Mouse (Mus musculus) heart, embryonic 10.5 days (tissue): ENCODE measurements around the gene Phip. TPM values are rescaled to one million over a fixed set of nuclear protein-coding genes. Genes with fewer than 3 reads are reported as not detected.

Experiments
- DNase-seq: peaks from one replicate; pipeline ENCODE4 v3.0.0-alpha.2; 2017; ENCODE audit warnings: low spot score
- H3K27ac ChIP-seq: fragments of 300-500 bp; sonication (generic); 2 replicates; pipeline ENCODE4 v1.5.1; 2016; ENCODE audit warnings: mild to moderate bottlenecking
- H3K27me3 ChIP-seq: fragments of 300-500 bp; sonication (generic); 2 replicates; pipeline ENCODE4 v1.6.1; 2016; ENCODE audit warnings: mild to moderate bottlenecking; ENCODE audit not compliant: poor library complexity, insufficient read depth, severe bottlenecking
- H3K36me3 ChIP-seq: fragments of 300-500 bp; sonication (generic); 2 replicates; pipeline ENCODE4 v1.6.1; 2016; ENCODE audit warnings: mild to moderate bottlenecking, moderate library complexity
- H3K4me1 ChIP-seq: fragments of 300-500 bp; sonication (generic); 2 replicates; pipeline ENCODE4 v1.6.1; 2016; ENCODE audit warnings: mild to moderate bottlenecking
- H3K4me3 ChIP-seq: fragments of 300-500 bp; sonication (generic); 2 replicates; pipeline ENCODE4 v1.5.1; 2016; ENCODE audit warnings: mild to moderate bottlenecking, moderate library complexity
- H3K9me3 ChIP-seq: fragments of 300-500 bp; sonication (generic); 2 replicates; pipeline ENCODE4 v1.6.1; 2016; ENCODE audit warnings: mild to moderate bottlenecking, moderate library complexity
- WGBS: fragments of 180-500 bp; shearing (Covaris S2); methylation state at CpG from one replicate; pipeline ENCODE4 v1.1.7; 2016; 5-methylcytosine and 5-hydroxymethylcytosine counted together
- polyA plus RNA-seq: library from polyadenylated mRNA; unstranded; fragments of >200 nt; fragmentation: Nextera tagmentation; extraction: Ambion mirVana; gene quantifications from 2 replicates; pipeline ENCODE4 v1.2.1, GENCODE M21; 2016

The Phip gene
- 60.0 and 70.3 TPM in 2 replicates for polyA plus RNA-seq

DNA sequence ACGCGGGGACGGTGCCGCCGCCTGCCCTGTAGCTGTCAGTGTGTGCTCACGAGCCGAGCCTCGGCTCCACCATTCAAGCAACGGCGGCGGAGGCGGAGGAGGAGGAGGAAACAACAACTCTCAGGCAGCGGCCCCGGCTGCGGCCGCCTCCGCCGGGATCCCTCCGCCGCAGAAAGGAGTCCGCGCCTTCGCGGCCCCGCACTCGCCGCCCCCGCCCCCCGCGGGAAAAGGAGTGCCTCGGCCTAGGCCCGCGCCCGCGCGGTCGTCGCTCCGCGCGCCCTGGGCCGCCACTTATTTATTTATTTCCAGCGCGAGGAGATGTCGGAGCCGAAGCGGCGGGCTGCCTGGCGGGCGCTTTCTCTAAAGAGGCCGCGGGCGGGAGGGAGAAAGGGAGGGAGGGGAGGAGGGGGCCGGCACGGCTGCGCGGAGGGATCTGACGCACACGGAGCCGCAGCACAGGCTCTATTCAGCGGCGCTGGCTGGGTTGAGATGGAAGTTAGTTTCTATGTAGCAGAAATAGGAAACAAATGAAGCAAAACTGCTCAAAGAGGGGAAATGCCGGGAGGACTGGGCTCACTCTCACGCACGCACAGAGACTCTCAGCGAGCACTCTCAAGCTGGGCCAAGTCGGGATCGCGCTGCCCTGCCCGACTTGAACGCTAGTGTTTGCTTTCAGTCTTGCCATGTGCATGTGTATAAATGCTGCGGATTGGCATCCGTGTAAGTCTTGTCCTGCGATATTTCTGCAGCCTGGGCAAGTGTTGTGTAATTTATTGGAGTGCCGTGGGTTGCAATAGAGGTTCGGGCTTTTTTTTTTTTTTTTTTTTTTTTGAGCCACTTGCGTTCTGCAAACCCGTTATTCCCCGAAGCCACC is at the start of gene Phip:
Gene Phip (minus strand): TSS at position 175 of the 874 bp plus-strand sequence.
- DNase-seq = peak; percentile 93
- Histone ChIP-seq H3K4me1 (no peaks in the 10 kb centered on the region), H3K9me3 (no peaks in the 10 kb centered on the region), H3K27ac (peak within 1 kb of the TSS; percentile 100), H3K36me3 (no peaks in the 10 kb centered on the region), H3K27me3 (no peaks in the 10 kb centered on the region), H3K4me3 (peak within 1 kb of the TSS; percentile 86)
- under 1% methylated on average over 77 of the region's 79 CpGs for WGBS

DNA sequence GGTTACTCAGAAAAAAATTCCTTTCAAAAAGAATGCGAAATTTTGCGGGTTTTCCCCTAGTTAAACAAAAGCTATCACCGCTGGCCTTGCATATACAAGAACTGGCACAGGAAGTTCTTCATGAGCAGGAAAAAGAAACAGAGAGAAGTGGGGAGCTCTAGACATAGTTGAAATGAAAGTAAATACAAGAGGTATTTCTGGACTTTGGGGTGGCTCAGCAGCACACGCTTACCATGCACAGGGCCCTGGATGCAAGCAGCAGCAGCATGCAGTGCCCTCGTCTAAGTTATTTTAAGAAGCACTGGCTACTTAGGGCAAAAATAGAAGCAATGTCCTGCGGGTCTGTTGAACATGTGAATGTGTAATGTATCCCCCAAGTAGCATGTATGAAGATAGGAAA is 48.4 kb upstream of the Phip start:
- H3K4me3 ChIP-seq = no peak overlapping the region
- 55% methylated on average over 6 of the region's 6 CpGs for WGBS
- no peaks in the 10 kb centered on the region for H3K27me3 ChIP-seq
- no peaks in the 10 kb centered on the region for H3K36me3 ChIP-seq
- H3K4me1 ChIP-seq = no peaks in the 10 kb centered on the region
- no peaks in the 10 kb centered on the region for H3K9me3 ChIP-seq
- DNase-seq = no peak
- H3K27ac ChIP-seq = peak overlapping the region; percentile 80

GRCm38 (mm10) chr9:83014516-83014915 is 39.2 kb upstream of the Phip start:
- no peak for DNase-seq
- no peaks in the 10 kb centered on the region for H3K4me1 ChIP-seq
- no peaks in the 10 kb centered on the region for H3K36me3 ChIP-seq
- 84% methylated on average over 4 of the region's 4 CpGs for WGBS
- H3K27me3 ChIP-seq = no peaks in the 10 kb centered on the region
- no peak overlapping the region for H3K4me3 ChIP-seq
- H3K9me3 ChIP-seq = no peaks in the 10 kb centered on the region
- H3K27ac ChIP-seq = no peak overlapping the region

GRCm38 (mm10) chr9:83008306-83008705 is 33.0 kb upstream of the Phip start:
- DNase-seq = no peak
- Histone ChIP-seq H3K4me1 (no peaks in the 10 kb centered on the region), H3K36me3 (no peaks in the 10 kb centered on the region), H3K27ac (no peak overlapping the region), H3K4me3 (no peak overlapping the region), H3K9me3 (no peaks in the 10 kb centered on the region), H3K27me3 (no peaks in the 10 kb centered on the region)
- WGBS = 57% methylated on average over 1 of the region's 1 CpGs

- no peak for DNase-seq
- H3K9me3 ChIP-seq = no peaks in the 10 kb centered on the region
- WGBS = 83% methylated on average over 4 of the region's 4 CpGs
- H3K36me3 ChIP-seq = no peaks in the 10 kb centered on the region
- no peak overlapping the region for H3K4me3 ChIP-seq
- H3K27ac ChIP-seq = no peak overlapping the region
- H3K4me1 ChIP-seq = no peaks in the 10 kb centered on the region; the same call in 1 of the 2 replicates
- H3K27me3 ChIP-seq = no peaks in the 10 kb centered on the region
Observed at GRCm38 (mm10) chr9:83001342-83001741, 26.0 kb upstream of the Phip start.

GRCm38 (mm10) chr9:82997765-82998500 is 22.6 kb upstream of the Phip start:
- H3K36me3 ChIP-seq = no peaks in the 10 kb centered on the region
- H3K27ac ChIP-seq = no peak overlapping the region
- no peaks in the 10 kb centered on the region for H3K27me3 ChIP-seq
- DNase-seq = no peak
- no peaks in the 10 kb centered on the region; the same call in 1 of the 2 replicates for H3K4me1 ChIP-seq
- 89% methylated on average over 2 of the region's 2 CpGs for WGBS
- H3K4me3 ChIP-seq = no peak overlapping the region
- no peaks in the 10 kb centered on the region for H3K9me3 ChIP-seq

DNA sequence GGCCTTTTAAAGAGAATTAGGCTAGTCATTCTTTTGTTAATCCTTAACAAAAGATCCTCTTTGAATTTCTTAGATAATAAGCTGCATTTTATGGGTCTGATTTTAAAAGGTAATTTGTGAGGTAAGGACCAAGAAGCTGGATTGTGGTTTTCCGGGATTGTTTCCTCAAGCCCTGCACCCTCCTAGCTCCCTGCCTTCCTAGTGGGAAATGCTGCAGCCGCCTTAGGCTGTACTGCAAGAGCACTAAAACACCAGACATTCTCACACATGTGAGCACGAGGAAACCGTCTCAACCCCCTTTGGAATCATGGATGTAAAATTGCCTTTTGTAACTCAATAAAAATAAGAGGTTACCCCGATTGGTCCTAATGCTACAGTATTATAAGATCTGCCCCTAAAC is 1.6 kb upstream of the Phip start:
- peak overlapping the region; percentile 100 for H3K27ac ChIP-seq
- H3K27me3 ChIP-seq = no peaks in the 10 kb centered on the region
- H3K4me3 ChIP-seq = peak overlapping the region; percentile 86
- no peaks in the 10 kb centered on the region for H3K9me3 ChIP-seq
- no peaks in the 10 kb centered on the region for H3K36me3 ChIP-seq
- DNase-seq = no peak
- H3K4me1 ChIP-seq = no peaks in the 10 kb centered on the region
- 28% methylated on average over 5 of the region's 5 CpGs for WGBS

DNA sequence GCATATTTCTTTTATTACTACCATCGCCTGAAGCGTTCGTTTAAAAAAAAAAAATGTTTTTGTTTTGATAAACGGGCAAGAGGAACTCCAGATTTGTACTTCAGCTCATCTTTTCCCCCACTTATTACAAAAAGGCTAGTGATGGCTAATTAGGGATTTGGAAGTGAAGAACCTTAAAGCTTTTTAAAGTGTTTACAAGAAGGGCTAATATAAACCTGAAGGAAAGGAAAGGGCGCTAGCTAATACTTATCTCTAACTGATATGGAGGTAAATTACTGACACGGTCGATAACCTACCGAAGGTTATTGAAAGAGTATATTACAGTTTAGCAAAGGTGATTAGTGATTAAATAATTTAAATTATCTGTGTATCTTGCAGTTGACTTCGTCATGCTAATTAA is 903 bp upstream of the Phip start:
- 2% methylated on average over 9 of the region's 9 CpGs for WGBS
- H3K27me3 ChIP-seq = no peaks in the 10 kb centered on the region
- DNase-seq = no peak

GRCm38 (mm10) chr9:82974962-82975341 is 364 bp downstream of the Phip start:
- no peaks in the 10 kb centered on the region for H3K36me3 ChIP-seq
- H3K27ac ChIP-seq = peak overlapping the region; percentile 100
- peak overlapping the region; percentile 86 for H3K4me3 ChIP-seq
- H3K27me3 ChIP-seq = no peaks in the 10 kb centered on the region
- no peaks in the 10 kb centered on the region for H3K9me3 ChIP-seq
- H3K4me1 ChIP-seq = no peaks in the 10 kb centered on the region
- DNase-seq = no peak
- WGBS = 1% methylated on average over 61 of the region's 61 CpGs

More for the DNA sequence above, 903 bp upstream of the Phip start:
- no peaks in the 10 kb centered on the region for H3K36me3 ChIP-seq
- H3K27ac ChIP-seq = peak overlapping the region; percentile 100
- peak overlapping the region; percentile 86 for H3K4me3 ChIP-seq
- no peaks in the 10 kb centered on the region for H3K9me3 ChIP-seq
- no peaks in the 10 kb centered on the region for H3K4me1 ChIP-seq

- DNase-seq = peak; percentile 94
- H3K27me3 ChIP-seq = no peaks in the 10 kb centered on the region
- peak overlapping the region; percentile 100 for H3K27ac ChIP-seq
- H3K4me3 ChIP-seq = peak overlapping the region; percentile 86
- WGBS = under 1% methylated on average over 74 of the region's 75 CpGs
- no peaks in the 10 kb centered on the region for H3K9me3 ChIP-seq
- no peaks in the 10 kb centered on the region for H3K4me1 ChIP-seq
- H3K36me3 ChIP-seq = no peaks in the 10 kb centered on the region
Observed at GRCm38 (mm10) chr9:82974187-82974861, 992 bp downstream of the Phip start.

DNA sequence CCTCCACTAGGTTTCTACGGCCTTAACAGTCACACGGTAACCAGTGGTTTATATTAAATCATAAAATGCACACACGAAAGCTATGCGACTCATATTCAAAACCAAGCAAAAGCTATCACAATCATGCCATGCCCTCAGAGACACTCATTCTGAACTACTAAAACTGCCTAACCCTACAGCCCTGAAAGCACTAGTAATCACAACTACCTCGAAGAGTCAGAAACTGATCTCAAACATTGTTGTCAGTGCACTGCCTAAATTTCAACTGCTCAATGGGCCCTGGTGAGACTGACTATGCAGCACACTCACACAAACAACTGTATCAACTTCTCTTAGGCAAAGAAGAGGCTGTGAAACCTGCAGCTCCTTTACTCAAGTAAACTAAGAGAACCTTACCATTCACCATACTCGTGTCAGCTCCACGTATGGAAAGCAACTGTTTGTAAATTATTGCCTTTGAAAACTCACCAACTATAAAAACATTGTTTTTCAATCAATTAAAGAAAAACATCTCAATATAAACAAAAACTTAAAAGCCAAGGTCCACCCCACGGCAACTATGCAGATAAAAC is 1.9 kb downstream of the Phip start:
- no peak for DNase-seq
- H3K27ac ChIP-seq = peak overlapping the region; percentile 100

DNA sequence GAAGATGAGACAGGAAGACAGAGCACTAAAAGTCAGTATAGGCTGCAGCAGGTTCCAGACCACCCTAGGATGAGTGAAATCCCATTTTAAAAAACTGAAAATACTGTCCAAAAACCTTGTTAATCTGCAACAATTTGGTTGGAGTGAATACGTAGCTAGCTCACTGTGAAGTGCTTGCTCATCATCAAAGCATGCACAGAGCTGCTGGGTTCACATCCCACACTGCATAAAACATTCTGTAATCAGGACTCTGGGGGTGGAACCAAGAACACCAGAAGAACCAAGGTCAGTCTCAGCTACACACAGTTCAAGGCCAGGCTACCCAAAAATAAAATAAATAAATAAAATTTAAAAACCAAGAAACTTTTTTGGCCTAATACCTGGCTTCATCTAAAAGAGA is 3.9 kb downstream of the Phip start:
- Histone ChIP-seq H3K9me3 (no peaks in the 10 kb centered on the region), H3K4me1 (no peaks in the 10 kb centered on the region), H3K27ac (no peak overlapping the region), H3K36me3 (no peaks in the 10 kb centered on the region), H3K4me3 (no peak overlapping the region), H3K27me3 (no peaks in the 10 kb centered on the region)
- WGBS = 67% methylated on average over 1 of the region's 1 CpGs
- DNase-seq = no peak

More for the DNA sequence above, 1.9 kb downstream of the Phip start:
- H3K36me3 ChIP-seq = no peaks in the 10 kb centered on the region
- no peaks in the 10 kb centered on the region for H3K9me3 ChIP-seq
- peak overlapping the region; percentile 86 for H3K4me3 ChIP-seq
- H3K27me3 ChIP-seq = no peaks in the 10 kb centered on the region
- no peaks in the 10 kb centered on the region for H3K4me1 ChIP-seq
- 46% methylated on average over 8 of the region's 8 CpGs for WGBS
